Mouse (Mus musculus) liver, embryonic 14.5 days (tissue): Measurements from ENCODE around the gene Tmem238l. TPM values are rescaled to one million over a fixed set of nuclear protein-coding genes. Genes with fewer than 3 reads are reported as not detected.

Source experiments
- ATAC-seq: fragments of 200-750 bp; cut with Nextera tagmentation; 2 replicates; pipeline ENCODE4 v1.8.0; 2017; ENCODE audit warnings: moderate number of reproducible peaks, mild to moderate bottlenecking, moderate library complexity; ENCODE audit not compliant: insufficient read depth
- DNase-seq, 3 experiments: peaks; one replicate each; pipeline ENCODE4 v3.0.0-alpha.2; 2012 to 2013; ENCODE audit warnings: low read depth in 3 of 3, low spot score in 3 of 3
- H3K27ac ChIP-seq: fragments of 300-500 bp; sonication (generic); 2 replicates; pipeline ENCODE4 v1.5.1; 2014; ENCODE audit warnings: moderate library complexity, mild to moderate bottlenecking, control low read depth, inconsistent platforms
- H3K27me3 ChIP-seq: fragments of 300-500 bp; sonication (generic); 2 replicates; pipeline ENCODE4 v1.6.1; 2014; ENCODE audit warnings: mild to moderate bottlenecking, low read length, moderate library complexity; ENCODE audit not compliant: control insufficient read depth, insufficient read depth
- H3K36me3 ChIP-seq: fragments of 300-500 bp; sonication (generic); replicated peaks from 2 replicates; pipeline ENCODE4 v1.6.1; 2014; ENCODE audit warnings: low read depth; ENCODE audit not compliant: control insufficient read depth, insufficient read depth
- H3K4me1 ChIP-seq, 2 experiments: fragments of 200-500 bp in 1 of 2; fragments of 300-500 bp in 1 of 2; sonication (generic) in 1 of 2; replicated peaks; 2 replicates each; pipeline ENCODE4 v1.6.1; 2012 to 2014; ENCODE audit warnings: antibody characterized with exemption in 1 of 2, inconsistent platforms in 1 of 2, low read length in 1 of 2; ENCODE audit not compliant: control insufficient read depth in 2 of 2, insufficient read depth in 2 of 2
- H3K4me2 ChIP-seq: fragments of 300-500 bp; sonication (generic); 2 replicates; pipeline ENCODE4 v1.6.1; 2014; ENCODE audit warnings: low read depth, mild to moderate bottlenecking, control low read depth, moderate library complexity
- H3K4me3 ChIP-seq, 2 experiments: fragments of 200-500 bp in 1 of 2; fragments of 300-500 bp in 1 of 2; sonication (generic) in 1 of 2; 2 replicates each; pipeline ENCODE4 v1.5.1; 2012 to 2014; ENCODE audit warnings: low read depth in 2 of 2, low read length in 2 of 2, mild to moderate bottlenecking in 2 of 2, control low read depth in 1 of 2, inconsistent platforms in 1 of 2, moderate library complexity in 1 of 2; ENCODE audit not compliant: insufficient read depth in 1 of 2
- H3K9ac ChIP-seq: fragments of 300-500 bp; sonication (generic); replicated peaks from 2 replicates; pipeline ENCODE4 v1.6.1; 2014; ENCODE audit warnings: mild to moderate bottlenecking, control low read depth, moderate library complexity
- H3K9me3 ChIP-seq: fragments of 300-500 bp; sonication (generic); 2 replicates; pipeline ENCODE4 v1.6.1; 2016; ENCODE audit warnings: low read length, mixed read lengths; ENCODE audit not compliant: control insufficient read depth
- CTCF ChIP-seq: IDR thresholded peaks from 2 replicates; pipeline ENCODE4 v1.5.1; 2016; ENCODE audit warnings: antibody characterized with exemption, low read depth, control low read depth
- EP300 ChIP-seq: IDR thresholded peaks from 2 replicates; pipeline ENCODE4 v1.6.1; 2016; ENCODE audit warnings: antibody characterized with exemption, low read depth
- WGBS: fragments of 180-500 bp; shearing (Covaris S2); extraction: QIAGEN DNeasy Blood & Tissue Kit; methylation state at CpG from one replicate; pipeline ENCODE4 v1.1.7; 2014; ENCODE audit not compliant: insufficient replicate concordance; 5-methylcytosine and 5-hydroxymethylcytosine counted together
- polyA plus RNA-seq, 2 experiments: library from polyadenylated mRNA; depleted of rRNA in 1 of 2; stranded (reverse) in 1 of 2; unstranded in 1 of 2; fragments of >200 nt; fragmentation: Nextera tagmentation in 1 of 2; extraction: Ambion mirVana in 1 of 2; gene quantifications; 2 replicates each; pipeline versions ENCODE4 v1.2.1 to v1.2.3; 2012 to 2014

The Tmem238l gene
- not detected in 2 replicates for polyA plus RNA-seq (2012; rRNA removed)
- not detected in 2 replicates for polyA plus RNA-seq (2014; fragmentation: Nextera tagmentation; extraction: Ambion mirVana)

- no peak for DNase-seq
- Histone ChIP-seq H3K4me3 (no peak within 1 kb of the TSS), H3K36me3 (no peaks in the 10 kb centered on the region), H3K4me2 (no peak within 1 kb of the TSS), H3K9ac (no peak within 1 kb of the TSS), H3K27ac (no peak within 1 kb of the TSS), H3K4me1 (no peaks in the 10 kb centered on the region), H3K9me3 (no peaks in the 10 kb centered on the region), H3K27me3 (no peaks in the 10 kb centered on the region)
- WGBS: 52% methylated on average over 9 of the region's 9 CpGs
- ATAC-seq: no peak
- TF ChIP-seq EP300 (no peak), CTCF (no peak)
Measured at GRCm38 (mm10) chr11:66956303-66956702, at the start of gene Tmem238l. Tmem238l (plus strand) TSS chr11:66956638.

- DNase-seq (no peak), ATAC-seq (no peak)
- 35% methylated on average over 10 of the region's 10 CpGs for WGBS
- no peak within 1 kb of the TSS for H3K4me3 ChIP-seq
- H3K9me3 ChIP-seq: no peaks in the 10 kb centered on the region
- no peaks in the 10 kb centered on the region for H3K36me3 ChIP-seq
- no peaks in the 10 kb centered on the region; the same call in none of the 2 replicates for H3K27me3 ChIP-seq
- H3K27ac ChIP-seq: peak within 1 kb of the TSS; percentile 39; the same call in 1 of the 2 replicates
- TF ChIP-seq EP300 (no peak), CTCF (no peak)
- H3K4me2 ChIP-seq: peak within 1 kb of the TSS; percentile 49
- no peak within 1 kb of the TSS; the same call in 1 of the 2 replicates for H3K9ac ChIP-seq
- H3K4me1 ChIP-seq: peaks cover 14 to 24% of the 10 kb centered on the region in 2 experiments
Measured at GRCm38 (mm10) chr11:66911811-66912210, 44.6 kb upstream of the Tmem238l start, which contains the start of gene Pirt. Pirt (plus strand) TSS chr11:66911981.

- H3K4me2 ChIP-seq: peak overlapping the region; percentile 49
- DNase-seq (peak; percentile 28 to 58 (median 31)), ATAC-seq (peak; percentile 93)
- H3K36me3 ChIP-seq: no peaks in the 10 kb centered on the region
- TF ChIP-seq CTCF: no peak
- TF ChIP-seq EP300: peak; percentile 80
- H3K4me1 ChIP-seq: peaks cover 14 to 24% of the 10 kb centered on the region in 2 experiments
- H3K27me3 ChIP-seq: no peaks in the 10 kb centered on the region; the same call in none of the 2 replicates
- H3K27ac ChIP-seq: peak overlapping the region; percentile 39; the same call in 1 of the 2 replicates
- no peak overlapping the region for H3K4me3 ChIP-seq
- no peak overlapping the region; the same call in 1 of the 2 replicates for H3K9ac ChIP-seq
- 24% methylated on average over 17 of the region's 17 CpGs for WGBS
- H3K9me3 ChIP-seq: no peaks in the 10 kb centered on the region
Measured at GRCm38 (mm10) chr11:66912531-66913458, 43.6 kb upstream of the Tmem238l start.

- WGBS: 26% methylated on average over 3 of the region's 3 CpGs
- no peaks in the 10 kb centered on the region; the same call in none of the 2 replicates for H3K27me3 ChIP-seq
- no peak overlapping the region for H3K4me2 ChIP-seq
- no peaks in the 10 kb centered on the region for H3K36me3 ChIP-seq
- H3K27ac ChIP-seq: no peak overlapping the region
- peak in 1 of 3 experiments; percentile 29 for DNase-seq
- H3K9ac ChIP-seq: no peak overlapping the region
- no peak overlapping the region for H3K4me3 ChIP-seq
- TF ChIP-seq EP300 (no peak), CTCF (peak; percentile 58)
- H3K4me1 ChIP-seq: peaks cover 14 to 24% of the 10 kb centered on the region in 2 experiments
- ATAC-seq: no peak
- no peaks in the 10 kb centered on the region for H3K9me3 ChIP-seq
Measured at GRCm38 (mm10) chr11:66914249-66914648, 42.2 kb upstream of the Tmem238l start.

- no peak for DNase-seq
- Histone ChIP-seq H3K27me3 (no peaks in the 10 kb centered on the region), H3K4me3 (no peak overlapping the region)
Measured at GRCm38 (mm10) chr11:66920012-66920411, 36.4 kb upstream of the Tmem238l start.

More at GRCm38 (mm10) chr11:66920012-66920411, 36.4 kb upstream of the Tmem238l start:
- Histone ChIP-seq H3K9me3 (no peaks in the 10 kb centered on the region), H3K9ac (no peak overlapping the region), H3K4me2 (no peak overlapping the region), H3K36me3 (no peaks in the 10 kb centered on the region), H3K27ac (no peak overlapping the region), H3K4me1 (no peaks in the 10 kb centered on the region)
- 40% methylated on average over 2 of the region's 2 CpGs for WGBS
- TF ChIP-seq EP300: no peak
- TF ChIP-seq CTCF: no peak
- ATAC-seq: no peak
